Mouse (Mus musculus) E14TG2a.4 (cell line): ENCODE data around the gene Zfp345.
"Not testable (repeated sequence)": the region's sequence is repeated elsewhere in the genome, so short reads cannot be mapped to it uniquely, and the experiment has no call there.

ENCODE experiments used
- CTCF ChIP-seq: conservative IDR thresholded peaks from 2 replicates; pipeline ENCODE4 v1.5.1; 2014; ENCODE audit warnings: low read length
- POU5F1 ChIP-seq: IDR thresholded peaks from 2 replicates; pipeline ENCODE4 v1.6.1; 2014; ENCODE audit warnings: low read length, borderline replicate concordance

DNA sequence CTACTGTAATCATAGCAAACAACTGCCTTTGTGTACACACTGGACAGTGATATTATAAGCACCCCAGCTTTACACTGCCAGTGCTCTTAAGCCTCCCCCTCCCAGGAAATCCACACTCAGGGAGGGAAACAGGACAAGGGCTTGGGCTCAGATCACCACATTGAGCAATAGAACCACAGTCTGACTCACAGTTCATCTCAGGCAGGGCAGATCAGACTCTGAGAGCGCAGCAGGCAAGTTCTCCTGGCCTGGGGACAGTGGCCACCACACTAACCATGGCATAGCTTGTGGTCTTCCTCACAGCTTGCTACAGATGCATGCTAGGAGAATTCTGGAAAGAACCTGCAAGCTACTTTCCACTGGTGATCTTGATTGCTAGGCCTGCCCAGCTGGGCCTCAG, 45.8 kb downstream of the Zfp345 start:
- TF ChIP-seq POU5F1, CTCF: not testable (repeated sequence)
